Mouse (Mus musculus) gastrocnemius, adult 2 months (tissue): Measurements from ENCODE around the gene Gpam. TPM values are rescaled to one million over a fixed set of nuclear protein-coding genes. Genes with fewer than 3 reads are reported as not detected.

Experiments
- DNase-seq: peaks from one replicate; pipeline ENCODE4 v3.0.0; 2022
- H3K27ac ChIP-seq: fragments of 200-600 bp; 2 replicates; pipeline ENCODE4 v1.8.1; 2022; ENCODE audit warnings: mild to moderate bottlenecking
- H3K4me3 ChIP-seq: fragments of 200-600 bp; 2 replicates; pipeline ENCODE4 v1.8.1; 2022; ENCODE audit warnings: mild to moderate bottlenecking, moderate library complexity
- CTCF ChIP-seq: fragments of 200-600 bp; IDR thresholded peaks from 2 replicates; pipeline ENCODE4 v1.8.1; 2022; ENCODE audit warnings: antibody characterized with exemption, mild to moderate bottlenecking, moderate library complexity
- intact Hi-C: fragments of 180-260 bp; cut with DNase I; formaldehyde crosslinking; loops from one replicate; pipeline ENCODE4 v1.15.1; 2025
- total RNA-seq, 2 experiments: library from RNA; stranded (reverse); gene quantifications; 2 replicates each; pipeline ENCODE4 v1.2.3; 2021

Gene Gpam
- total RNA-seq, 2 experiments from 2014 or later: 69.0 to 124 TPM

- DNase-seq: no peak
- intact Hi-C loops: loop anchor here (2.0 kb wide), 1 partner anchor 73 kb away; no protein-coding TSS in a partner anchor
- TF ChIP-seq CTCF: no peak
- H3K27ac ChIP-seq: peak overlapping the region; percentile 93
- no peak overlapping the region; the same call in 1 of the 2 replicates for H3K4me3 ChIP-seq
Observed at GRCm38 (mm10) chr19:55115532-55115931, 11.5 kb downstream of the Gpam start.

DNA sequence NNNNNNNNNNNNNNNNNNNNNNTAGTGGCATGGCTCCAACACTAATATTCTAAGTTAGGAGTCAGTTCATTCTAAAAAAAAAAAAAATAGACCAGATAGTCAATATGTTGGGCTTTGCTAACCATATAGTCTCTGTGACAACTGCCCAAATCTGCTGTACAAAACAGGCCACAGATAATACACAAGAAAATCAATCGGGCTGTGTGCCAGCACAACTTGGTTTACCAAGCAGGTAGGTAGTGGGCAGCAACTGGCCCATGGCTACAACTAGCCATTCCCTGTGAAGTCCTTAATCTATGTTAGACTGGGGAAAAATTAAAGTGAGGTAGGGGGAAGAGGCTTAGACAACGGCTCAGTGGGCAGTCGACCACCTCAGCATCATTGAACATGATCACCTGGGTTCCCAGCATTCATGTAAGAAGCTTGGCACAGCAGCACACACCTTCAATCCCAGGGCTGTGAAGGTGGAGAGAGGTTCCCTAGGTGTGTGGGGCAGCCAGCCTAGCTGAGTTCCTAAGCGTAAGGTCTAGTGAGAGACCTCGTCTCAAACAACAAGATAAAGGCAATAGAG, 12.1 kb downstream of the Gpam start:
- DNase-seq: no peak
- intact Hi-C loops: loop anchor here (2.0 kb wide), 1 partner anchor 74 kb away; no protein-coding TSS in a partner anchor
- peak overlapping the region; percentile 93 for H3K27ac ChIP-seq

DNA sequence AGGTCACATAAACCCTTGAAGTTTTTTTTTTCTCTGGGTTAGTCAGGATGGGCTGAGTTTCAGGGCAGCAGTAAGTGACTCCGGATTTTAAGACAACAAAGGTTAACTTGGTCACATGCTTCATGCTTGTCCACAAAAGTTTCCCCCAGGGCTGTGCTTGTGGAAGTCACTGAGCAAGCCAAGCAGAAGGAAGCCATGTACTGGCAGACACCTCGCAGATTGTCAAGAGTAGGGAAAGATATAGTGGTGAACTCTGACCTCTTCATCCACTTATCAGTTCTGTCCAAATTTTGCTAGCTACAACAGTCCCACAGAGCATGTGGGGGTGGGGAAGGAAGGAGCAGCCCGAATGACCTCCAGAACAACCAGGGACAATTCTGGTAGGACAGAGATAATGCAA, 19.1 kb downstream of the Gpam start:
- TF ChIP-seq CTCF: no peak
- intact Hi-C loops: no loop called here
- DNase-seq: no peak
- H3K27ac ChIP-seq: no peak overlapping the region; the same call in 1 of the 2 replicates
- no peak overlapping the region for H3K4me3 ChIP-seq

More for the DNA sequence above, 12.1 kb downstream of the Gpam start:
- TF ChIP-seq CTCF: no peak
- peak overlapping the region; percentile 20 for H3K4me3 ChIP-seq

DNA sequence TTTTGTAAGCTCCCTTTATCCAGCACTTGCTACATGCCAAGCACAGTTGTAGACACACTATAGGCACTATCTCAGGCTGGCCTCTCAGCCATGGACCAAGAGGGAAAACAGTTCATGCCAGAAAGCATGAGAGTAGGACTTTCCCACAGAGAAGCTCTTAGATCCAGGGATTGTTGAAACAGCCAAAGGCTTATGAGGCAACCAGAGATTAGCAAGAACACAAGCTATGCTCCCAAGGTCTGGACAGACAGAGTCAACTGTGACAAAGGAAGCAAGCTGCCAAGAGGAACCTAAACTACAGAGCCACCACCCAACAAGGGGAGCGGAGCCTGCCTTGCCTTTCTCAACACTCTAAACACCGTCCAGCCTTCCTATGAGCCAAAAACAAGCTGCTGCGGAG, 21.1 kb downstream of the Gpam start:
- Histone ChIP-seq H3K4me3 (no peak overlapping the region), H3K27ac (peak overlapping the region; percentile 38)
- intact Hi-C loops: no loop called here
- no peak for DNase-seq
- no peak for TF ChIP-seq CTCF

- DNase-seq: peak; percentile 84
- Histone ChIP-seq H3K27ac (peak overlapping the region; percentile 96), H3K4me3 (peak overlapping the region; percentile 93)
- no peak for TF ChIP-seq CTCF
- intact Hi-C loops: no loop called here
Observed at GRCm38 (mm10) chr19:55103081-55103830, 23.8 kb downstream of the Gpam start.

GRCm38 (mm10) chr19:55101659-55102058, 25.4 kb downstream of the Gpam start:
- peak overlapping the region; percentile 96 for H3K27ac ChIP-seq
- intact Hi-C loops: no loop called here
- TF ChIP-seq CTCF: no peak
- no peak for DNase-seq
- peak overlapping the region; percentile 93 for H3K4me3 ChIP-seq

DNA sequence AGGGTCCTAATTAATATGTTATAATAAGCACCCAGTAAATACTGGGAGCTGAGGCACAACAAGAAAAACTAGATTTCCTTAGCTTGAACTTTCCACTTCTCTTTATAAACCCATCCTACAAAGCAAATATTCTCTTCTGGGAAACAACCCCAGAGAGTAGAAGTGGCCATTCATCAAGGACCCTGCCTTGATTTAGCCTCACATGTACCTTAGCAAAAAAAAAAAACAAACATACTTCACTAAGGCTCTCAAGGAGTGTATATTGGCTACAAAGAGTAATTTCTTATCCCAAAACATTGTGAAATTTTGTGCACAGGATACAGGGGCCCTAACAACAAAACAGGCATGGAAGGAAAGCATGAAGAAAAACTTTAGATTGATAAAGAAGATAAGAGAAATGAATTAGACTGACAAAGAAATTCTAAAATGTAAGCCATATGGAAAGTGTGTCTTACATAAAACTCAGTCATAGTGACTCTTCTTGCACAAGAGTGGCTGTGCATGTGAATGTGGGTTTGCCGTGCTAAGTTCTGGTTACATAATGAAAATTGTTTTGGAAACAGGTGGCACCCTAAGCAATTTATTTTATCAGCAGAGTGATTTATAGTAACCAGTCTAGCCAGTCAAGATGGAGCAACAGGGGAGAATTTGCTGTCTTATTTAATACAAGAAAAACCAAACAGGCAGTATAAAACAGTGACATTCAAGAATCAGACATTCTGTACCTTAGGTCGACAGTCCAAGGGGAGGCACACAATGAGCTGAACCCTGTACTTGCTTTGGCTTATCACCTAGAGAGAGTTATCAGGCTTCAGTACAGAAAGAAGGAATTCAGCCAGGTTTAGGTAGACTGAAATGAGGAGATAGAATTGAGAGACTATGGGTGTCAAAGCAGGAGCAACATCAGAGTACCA, 26.6 kb downstream of the Gpam start:
- peak overlapping the region; percentile 96 for H3K27ac ChIP-seq
- no peak for DNase-seq
- no peak for TF ChIP-seq CTCF
- H3K4me3 ChIP-seq: peak overlapping the region; percentile 93
- intact Hi-C loops: no loop called here

- H3K4me3 ChIP-seq: peak overlapping the region; percentile 93
- no peak for TF ChIP-seq CTCF
- intact Hi-C loops: loop anchor here (2.0 to 10.0 kb wide), 2 partner anchors 99 to 205 kb away; no protein-coding TSS in a partner anchor
Observed at GRCm38 (mm10) chr19:55099184-55100160, 27.6 kb downstream of the Gpam start.

DNA sequence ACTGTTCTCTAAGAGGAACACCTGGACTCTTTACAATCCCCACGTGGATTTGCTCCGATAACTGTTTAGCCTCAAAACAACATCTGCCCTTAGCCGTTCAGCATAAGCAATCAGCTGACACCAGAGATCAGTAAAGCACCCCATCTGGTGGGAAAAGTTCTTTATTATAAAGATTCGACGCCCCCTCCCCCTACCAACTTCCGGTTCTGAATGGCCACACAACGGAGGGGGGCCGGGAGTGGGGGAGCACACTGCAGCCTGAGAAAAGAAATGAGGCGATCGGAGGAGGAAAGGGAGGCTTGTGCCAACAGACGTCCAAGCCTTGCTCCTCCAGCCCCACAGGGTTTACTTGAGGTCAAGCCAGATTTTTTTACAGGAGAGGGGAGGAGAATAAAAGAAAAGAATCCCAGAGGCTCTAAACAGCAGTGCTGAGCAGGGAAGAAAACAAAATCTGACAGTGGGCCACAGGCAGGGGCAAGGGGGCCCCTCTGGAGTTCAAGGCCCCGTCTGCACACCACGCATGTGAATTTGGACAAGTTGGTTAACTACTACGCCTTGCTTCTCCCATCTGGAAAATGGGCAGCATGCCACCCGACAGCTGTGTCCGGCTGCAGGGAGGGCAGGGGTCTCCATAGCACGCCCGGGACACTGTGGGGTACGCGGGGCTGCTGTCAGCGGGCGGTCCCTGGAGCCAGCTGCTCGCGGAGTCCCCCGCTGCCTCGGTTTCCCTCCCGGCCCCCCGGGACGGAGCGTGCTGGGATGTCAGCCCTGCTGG, 28.4 kb downstream of the Gpam start:
- H3K27ac ChIP-seq: peak overlapping the region; percentile 96
- intact Hi-C loops: loop anchor here (2.0 to 10.0 kb wide), 2 partner anchors 100 to 206 kb away; no protein-coding TSS in a partner anchor
- no peak for TF ChIP-seq CTCF

More at GRCm38 (mm10) chr19:55099184-55100160, 27.6 kb downstream of the Gpam start:
- peak overlapping the region; percentile 96 for H3K27ac ChIP-seq
- DNase-seq: peak; percentile 88

GRCm38 (mm10) chr19:55097396-55097967, 29.6 kb downstream of the Gpam start:
- DNase-seq: no peak
- intact Hi-C loops: loop anchor here (10.0 kb wide), 1 partner anchor 207 kb away; no protein-coding TSS in a partner anchor
- no peak for TF ChIP-seq CTCF
- H3K27ac ChIP-seq: peak overlapping the region; percentile 96
- peak overlapping the region; percentile 93 for H3K4me3 ChIP-seq

More for the DNA sequence above, 28.4 kb downstream of the Gpam start:
- peak; percentile 74 for DNase-seq
- peak overlapping the region; percentile 93 for H3K4me3 ChIP-seq
